Mouse (Mus musculus) adrenal gland, adult (tissue): ENCODE results near the gene Taf3.

Experiments used
- DNase-seq, 2 experiments: peaks; one replicate each; pipeline ENCODE4 v3.0.0; 2022 to 2023; ENCODE audit warnings: low spot score in 1 of 2; ENCODE audit not compliant: inconsistent age in 2 of 2

The Taf3 gene

DNA sequence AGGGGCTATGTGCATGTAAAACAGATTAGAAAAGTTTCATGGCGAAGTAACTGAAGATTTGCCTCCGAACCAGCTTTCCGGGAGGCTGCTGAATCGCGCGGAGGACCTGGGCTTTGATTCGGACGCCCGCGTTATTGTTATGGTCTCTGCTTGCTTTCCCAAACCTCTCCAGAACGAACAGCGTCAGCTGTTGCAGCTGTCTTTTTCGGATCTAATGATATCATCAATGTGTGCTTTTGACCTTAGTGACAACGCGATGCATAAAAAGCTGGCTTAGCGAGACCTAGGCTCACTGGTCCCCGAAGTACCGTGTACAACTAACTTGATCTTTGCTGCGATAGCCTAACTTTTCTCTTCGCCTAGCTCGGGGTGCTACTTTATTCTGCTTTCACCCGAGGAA lies 169.3 kb downstream of the Taf3 start:
- DNase-seq, result no peak

DNA sequence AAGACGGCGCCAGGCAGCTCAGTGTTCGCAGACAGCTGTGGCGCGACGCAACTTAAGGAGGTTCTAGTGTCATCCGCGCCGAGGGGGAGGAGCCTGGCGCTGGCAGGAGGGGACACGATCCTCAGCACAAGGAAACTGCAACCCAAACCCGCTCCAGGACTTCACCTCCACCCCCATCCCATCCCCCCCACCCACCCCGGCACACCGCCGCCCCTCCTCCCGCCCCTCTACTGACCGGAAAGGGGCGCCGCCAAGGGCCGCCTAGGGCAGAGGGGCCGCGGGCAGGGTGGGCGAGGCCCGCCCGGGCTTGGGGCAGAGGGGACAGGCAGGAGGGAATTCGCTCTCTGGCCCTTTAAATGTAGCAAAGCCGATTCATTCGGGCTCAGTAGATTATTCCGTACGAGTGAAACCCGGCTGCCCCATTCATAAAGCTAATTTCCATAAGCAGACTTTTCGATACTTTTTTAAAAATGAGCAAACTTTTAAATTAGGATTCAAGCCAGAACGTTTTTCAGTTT lies 169.8 kb downstream of the Taf3 start:
- peak; percentile 53 to 80 for DNase-seq

DNA sequence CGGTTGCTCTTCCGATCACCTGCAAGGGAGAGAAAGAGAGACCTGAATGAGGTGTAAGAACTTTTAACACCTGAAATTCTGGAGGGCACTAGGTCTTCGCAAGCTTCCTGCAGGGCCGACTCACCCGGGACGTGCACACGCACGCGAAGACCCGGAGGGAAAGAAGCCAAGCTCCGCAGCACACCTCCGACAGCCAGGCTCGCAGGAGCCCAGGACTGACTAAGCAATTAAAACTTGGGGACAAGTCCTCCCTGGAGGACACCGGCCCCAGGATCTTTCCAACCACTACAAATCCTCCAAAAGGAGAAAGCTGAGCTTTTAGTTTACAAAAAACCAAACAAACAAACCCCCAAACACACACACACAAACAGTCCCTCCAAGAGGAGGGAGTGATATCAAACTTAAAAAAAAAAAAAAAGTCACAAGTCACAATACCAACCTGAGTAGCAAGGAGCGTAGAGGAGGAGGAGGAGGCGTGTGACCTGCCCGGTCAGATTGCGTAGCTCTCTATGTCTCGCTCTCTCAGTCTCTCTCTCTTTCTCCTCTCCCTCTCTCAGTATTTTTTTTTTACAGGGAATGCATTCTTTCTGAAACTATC lies 170.3 kb downstream of the Taf3 start:
- peak in 1 of 2 experiments; percentile 60 for DNase-seq

DNA sequence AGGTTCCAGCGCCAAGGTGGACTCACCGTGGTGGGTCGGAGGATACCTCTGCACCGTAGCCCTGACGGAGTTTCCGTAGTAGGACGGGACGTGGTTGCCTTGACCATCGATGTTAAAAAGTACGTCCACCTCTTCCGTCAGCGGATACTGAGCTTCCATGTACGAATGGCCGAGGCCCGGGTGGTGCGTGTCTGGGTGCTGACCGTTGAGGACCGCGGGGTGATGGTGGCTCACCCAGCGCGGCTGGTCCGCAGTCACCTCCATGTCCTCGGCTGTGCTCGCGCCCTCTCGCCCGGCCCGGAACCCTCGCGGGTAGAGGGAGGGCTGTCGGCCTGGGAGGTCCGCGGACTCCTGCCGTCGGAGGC lies 171.1 kb downstream of the Taf3 start:
- peak; percentile 31 to 69 for DNase-seq

DNA sequence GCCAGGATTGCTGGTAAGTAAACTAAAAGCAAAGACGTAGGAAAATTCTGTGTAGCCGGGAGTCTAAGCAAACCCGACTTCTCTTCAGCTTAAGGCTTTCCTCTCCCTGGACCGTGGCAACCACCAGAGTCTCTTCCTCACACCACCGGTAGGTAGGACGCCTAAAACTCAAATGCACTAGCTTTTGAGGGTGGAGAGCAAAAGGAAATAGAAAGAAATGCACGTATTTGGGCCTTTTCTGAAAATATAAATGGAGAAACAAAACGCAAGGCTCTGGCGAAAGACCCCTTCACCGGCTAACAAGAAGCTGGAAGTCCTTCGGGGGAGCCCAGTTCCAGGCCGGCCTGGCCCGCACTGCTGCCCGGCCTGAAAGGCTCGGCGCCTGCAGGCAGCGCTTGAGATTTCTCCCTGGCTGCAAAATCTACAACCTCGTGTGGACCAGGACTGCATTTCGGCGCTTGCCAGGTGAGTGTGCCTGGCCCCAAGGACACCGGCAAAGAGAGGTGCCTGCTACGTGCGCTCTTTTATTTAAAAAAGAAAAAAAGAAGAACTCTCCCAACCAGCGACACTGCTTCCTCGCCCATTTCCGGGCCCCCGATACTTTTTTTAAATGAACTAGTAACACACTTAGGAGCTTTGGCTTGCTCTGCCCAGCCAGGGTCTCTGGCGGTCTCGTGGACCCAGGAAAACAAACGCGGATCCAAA lies 171.6 kb downstream of the Taf3 start:
- DNase-seq, result no peak

DNA sequence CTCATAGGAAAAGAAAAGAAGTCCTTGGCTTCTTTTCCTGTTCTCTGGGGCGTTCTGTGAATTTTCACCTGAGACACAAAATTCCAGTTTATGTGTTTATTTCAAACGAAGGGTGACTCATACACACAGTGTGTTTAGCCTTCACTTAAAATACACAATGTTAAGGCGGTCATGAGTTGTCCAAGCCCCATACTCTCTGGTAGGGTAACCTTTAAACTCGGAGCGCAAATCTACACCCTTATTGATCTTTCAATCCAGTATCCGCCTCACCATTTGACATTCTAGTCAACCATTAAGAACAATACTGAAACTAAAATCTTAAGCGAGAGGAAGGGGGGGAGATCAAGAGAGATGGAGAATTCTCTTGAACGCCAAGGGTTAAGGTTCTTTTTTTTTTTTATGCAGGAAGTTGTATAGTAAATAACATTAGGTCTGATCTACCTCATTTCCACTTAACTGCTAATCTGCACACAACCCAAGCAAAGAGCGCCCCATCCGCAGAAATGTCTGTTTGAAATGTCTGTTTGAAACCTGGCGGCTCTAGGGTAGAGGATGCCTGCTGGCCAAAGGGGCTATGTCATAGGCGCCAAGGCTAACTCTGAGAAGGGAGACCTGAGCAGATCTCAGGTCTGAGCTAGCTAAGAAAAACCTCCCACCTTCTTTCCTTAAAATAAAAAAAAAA lies 172.6 kb downstream of the Taf3 start:
- no peak for DNase-seq

DNA sequence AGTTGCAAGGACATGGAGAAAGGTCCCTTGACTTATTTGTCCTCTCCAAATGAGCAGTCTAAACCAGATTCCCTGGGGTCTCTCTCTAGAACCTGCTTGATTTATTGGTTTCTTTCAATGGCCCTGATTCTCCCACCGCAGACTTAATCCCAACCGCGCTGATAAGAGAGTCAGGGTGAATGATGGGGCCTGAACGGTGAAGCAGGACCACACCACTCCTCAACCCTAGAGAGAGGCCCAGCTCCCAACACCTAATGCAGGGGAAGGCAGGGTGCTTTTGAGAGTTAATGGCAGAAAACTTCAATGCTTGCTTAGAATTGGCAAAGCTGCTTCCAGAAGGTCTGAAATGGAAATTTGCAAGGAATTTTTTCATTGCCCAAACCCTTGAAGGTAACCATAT lies 173.2 kb downstream of the Taf3 start:
- DNase-seq, result no peak

DNA sequence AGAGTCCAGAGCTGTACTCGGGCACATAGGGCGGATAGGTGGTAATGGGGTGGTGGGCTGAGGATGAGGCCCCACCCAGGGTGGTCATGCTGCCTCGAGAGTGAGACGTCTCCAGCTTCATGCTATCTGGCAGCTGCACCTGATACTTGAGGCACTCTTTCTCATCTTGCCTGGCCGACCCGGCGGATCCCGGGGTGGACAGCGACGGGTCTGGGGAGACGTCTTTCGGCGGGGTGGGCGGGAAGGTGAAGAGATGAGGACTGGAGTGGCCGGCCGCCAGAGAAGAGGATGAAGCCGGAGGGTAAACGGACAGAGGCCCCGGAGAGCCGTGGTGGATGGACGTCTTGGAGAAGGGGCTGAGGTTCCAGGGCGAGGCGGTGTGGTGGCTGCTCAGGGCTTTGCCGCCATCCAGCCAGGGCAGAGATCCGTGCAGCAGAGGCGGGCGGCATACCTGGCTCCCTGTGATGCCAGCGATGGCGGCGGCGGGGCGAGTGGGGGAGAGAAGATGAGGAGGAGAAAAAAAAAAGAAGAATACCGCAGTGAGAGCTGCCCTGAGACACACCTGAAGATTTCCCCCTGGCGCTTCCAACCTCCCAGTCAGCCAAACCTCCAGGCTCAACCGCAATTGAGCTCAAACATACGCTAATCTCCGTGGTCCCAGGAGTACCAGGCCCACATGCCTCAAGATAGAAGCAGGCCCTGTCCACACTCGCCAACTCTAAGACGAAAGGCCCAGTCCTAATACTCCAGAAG lies 173.8 kb downstream of the Taf3 start:
- DNase-seq, result no peak

DNA sequence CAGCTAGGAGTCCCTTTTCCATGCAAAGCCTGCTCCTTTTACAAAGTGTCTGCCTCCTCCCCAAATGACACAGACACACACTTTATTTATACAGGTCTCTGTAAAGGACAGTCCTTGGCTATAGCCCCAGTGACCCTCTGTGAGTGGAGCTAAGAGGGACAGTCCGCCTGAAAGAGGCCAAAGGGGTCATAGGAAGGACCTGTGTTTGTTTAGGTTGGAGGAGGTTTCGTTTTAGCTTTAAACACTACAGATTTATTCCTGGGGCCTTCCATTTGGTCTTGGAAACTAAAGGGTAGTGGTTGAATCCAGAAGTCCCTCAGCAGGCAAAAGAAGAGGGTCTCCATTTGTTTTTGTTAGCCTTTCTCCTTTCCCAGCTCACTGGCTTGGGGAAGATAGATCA lies 174.6 kb downstream of the Taf3 start:
- no peak for DNase-seq

DNA sequence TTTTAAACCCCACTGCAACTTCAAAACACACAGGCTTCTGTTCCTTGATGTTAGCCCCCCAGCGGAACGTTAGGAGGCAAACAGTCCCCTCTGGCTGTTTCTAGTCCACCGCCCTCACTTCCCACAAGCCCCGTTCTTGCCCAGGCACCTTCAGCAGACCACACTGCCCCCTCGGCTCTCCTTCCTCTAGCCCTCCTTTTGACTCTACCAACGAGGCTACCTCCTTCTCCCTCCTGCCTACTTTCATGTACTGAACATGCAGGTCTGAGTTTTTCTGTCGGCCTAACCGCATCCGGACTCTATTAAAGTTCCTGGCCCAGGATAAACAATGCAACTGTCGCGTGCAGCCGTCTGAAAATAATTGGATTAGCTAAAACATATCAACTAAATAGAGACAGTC lies 175.7 kb downstream of the Taf3 start:
- no peak for DNase-seq

DNA sequence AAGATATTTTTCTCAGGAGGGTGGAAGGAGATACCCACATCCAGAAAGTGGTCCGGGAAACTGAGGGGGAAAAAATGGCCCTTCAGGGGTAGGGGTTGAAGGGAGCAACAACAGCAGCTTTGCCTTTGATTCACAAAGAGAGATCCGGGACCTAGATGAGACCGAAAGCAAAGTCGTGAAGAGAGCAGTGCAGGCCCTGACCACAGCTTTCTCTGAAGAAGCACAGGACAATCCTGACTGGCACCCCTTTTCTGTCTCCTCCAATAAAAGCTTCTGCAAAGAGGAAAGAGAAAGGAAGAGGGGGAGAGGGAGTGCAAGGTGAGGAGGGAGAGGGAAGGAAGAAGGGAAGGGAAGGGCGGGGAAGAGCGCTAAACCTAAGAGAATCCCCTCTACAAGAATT lies 176.6 kb downstream of the Taf3 start:
- no peak for DNase-seq

DNA sequence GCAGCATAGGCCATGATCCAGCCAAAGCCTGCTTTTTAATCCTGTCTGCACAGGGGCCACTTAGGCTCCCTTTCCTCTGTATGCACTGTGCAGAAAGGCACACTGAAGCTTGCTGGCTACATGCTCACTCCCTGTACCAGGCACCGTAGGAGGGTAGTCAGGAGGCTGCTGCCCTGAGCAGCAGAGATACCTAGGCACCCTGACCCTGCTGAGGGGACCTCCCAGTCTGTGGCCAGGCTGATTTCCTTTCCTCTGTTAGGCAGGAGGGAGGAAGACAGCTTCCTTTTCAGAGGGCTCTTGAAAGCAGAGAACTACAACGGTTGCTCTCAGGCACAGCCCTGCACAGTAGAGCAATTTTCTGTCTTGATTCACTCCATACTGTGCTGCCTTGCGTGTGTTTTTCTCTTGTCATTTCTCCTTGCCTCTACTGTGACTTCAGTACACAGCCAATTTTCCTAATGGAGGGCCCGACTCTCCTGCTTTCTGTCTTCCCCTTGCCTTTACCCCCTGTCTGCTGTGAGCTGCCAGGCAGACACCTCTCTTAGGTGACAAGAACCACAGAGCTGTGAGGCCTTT lies 177.2 kb downstream of the Taf3 start:
- DNase-seq, result no peak

DNA sequence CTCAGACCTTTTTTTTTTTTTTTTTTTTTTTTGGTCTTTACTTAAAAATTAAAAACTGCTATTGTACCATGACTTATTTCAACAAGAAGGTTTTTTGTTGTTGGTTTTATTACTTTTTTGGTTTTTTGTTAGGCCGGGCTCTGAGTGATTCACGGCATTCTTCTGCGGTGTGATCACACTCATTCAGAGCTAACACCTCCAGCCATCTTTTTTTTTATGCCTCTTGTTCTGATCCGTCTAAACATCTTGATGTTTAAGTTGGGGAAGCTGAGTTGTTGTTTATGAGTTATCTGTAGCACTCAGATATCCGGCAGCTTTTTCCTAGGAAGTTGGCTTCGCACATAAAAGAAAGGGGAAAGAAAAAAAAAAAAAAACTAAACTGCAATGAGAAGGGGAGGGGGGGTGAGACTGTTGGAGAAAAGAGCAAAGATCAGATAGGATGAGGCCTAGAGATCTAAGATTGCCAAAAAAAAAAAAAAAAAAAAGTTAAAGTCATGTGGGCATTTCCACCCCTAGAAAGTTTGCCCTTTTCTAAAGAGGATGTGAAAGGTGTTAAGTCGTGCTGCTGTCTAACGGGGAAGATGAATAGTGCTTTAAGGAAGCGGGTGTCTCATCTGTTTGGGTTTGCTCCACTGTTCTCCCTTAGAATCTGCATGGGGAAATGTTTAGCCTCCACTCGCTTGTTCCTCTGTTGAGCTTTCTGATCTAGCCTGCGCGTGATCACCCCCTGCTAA lies 181.1 kb downstream of the Taf3 start:
- no peak for DNase-seq
